Mouse (Mus musculus): ENCODE measurements at regions not wholly inside any gene's neighbourhood (a gene's known extent, or its start where the extent isn't known, plus 50 kb on each side); places are given as distances from the start of the nearest gene placed in this dataset.
A peak's percentile ranks its signal among the peaks of the same experiment; 100 is the strongest.

- Histone ChIP-seq H3K9ac (no peak overlapping the region), H3K27ac (no peak overlapping the region), H3K4me3 (no peak overlapping the region), H3K9me3 (no peaks in the 10 kb centered on the region), H3K4me2 (replicated peaks) (no peak overlapping the region), H3K36me3 (no peaks in the 10 kb centered on the region), H3K4me1 (no peaks in the 10 kb centered on the region), H3K27me3 (no peaks in the 10 kb centered on the region)
- 76% methylated on average over 4 of the region's 4 CpGs for WGBS
- no peak for ATAC-seq (ENCODE audit: insufficient number of reproducible peaks, insufficient read depth, low FRiP score, low TSS enrichment)
These were observed 82.1 kb downstream of the Tpra1 start for GRCm38 (mm10) chr6:88984170-88984569.

GRCm38 (mm10) chr6:88984863-88985262 lies 82.8 kb downstream of the Tpra1 start:
- Histone ChIP-seq H3K27ac (no peak overlapping the region), H3K27me3 (no peaks in the 10 kb centered on the region), H3K36me3 (no peaks in the 10 kb centered on the region), H3K4me2 (replicated peaks) (no peak overlapping the region), H3K4me3 (no peak overlapping the region), H3K9me3 (no peaks in the 10 kb centered on the region), H3K9ac (no peak overlapping the region), H3K4me1 (no peaks in the 10 kb centered on the region)
- WGBS: 30% methylated on average over 4 of the region's 4 CpGs
- no peak for ATAC-seq (ENCODE audit: insufficient number of reproducible peaks, insufficient read depth, low FRiP score, low TSS enrichment)

GRCm38 (mm10) chr6:88988551-88988950 lies 86.5 kb downstream of the Tpra1 start:
- Histone ChIP-seq H3K4me3 (no peak overlapping the region), H3K27me3 (no peaks in the 10 kb centered on the region), H3K36me3 (no peaks in the 10 kb centered on the region), H3K4me1 (no peaks in the 10 kb centered on the region), H3K9ac (no peak overlapping the region), H3K27ac (no peak overlapping the region), H3K9me3 (no peaks in the 10 kb centered on the region), H3K4me2 (replicated peaks) (no peak overlapping the region)
- ATAC-seq (ENCODE audit: insufficient number of reproducible peaks, insufficient read depth, low FRiP score, low TSS enrichment): no peak
- 91% methylated on average over 10 of the region's 10 CpGs for WGBS

- no peak overlapping the region for H3K9ac ChIP-seq
- H3K27ac ChIP-seq: no peak overlapping the region
- no peak for ATAC-seq (ENCODE audit: insufficient number of reproducible peaks, insufficient read depth, low FRiP score, low TSS enrichment)
- H3K9me3 ChIP-seq: no peaks in the 10 kb centered on the region
- H3K27me3 ChIP-seq: no peaks in the 10 kb centered on the region
- no peaks in the 10 kb centered on the region for H3K36me3 ChIP-seq
- no peak overlapping the region for H3K4me2 ChIP-seq (replicated peaks)
- H3K4me1 ChIP-seq: no peaks in the 10 kb centered on the region
- 55% methylated on average over 6 of the region's 6 CpGs for WGBS
- H3K4me3 ChIP-seq: no peak overlapping the region
These were observed 87.7 kb downstream of the Tpra1 start for GRCm38 (mm10) chr6:88989617-88990299.

- no peaks in the 10 kb centered on the region for H3K4me1 ChIP-seq
- no peaks in the 10 kb centered on the region for H3K27me3 ChIP-seq
- no peak overlapping the region for H3K4me3 ChIP-seq
- H3K9me3 ChIP-seq: no peaks in the 10 kb centered on the region
- H3K9ac ChIP-seq: no peak overlapping the region
- H3K4me2 ChIP-seq (replicated peaks): no peak overlapping the region
- H3K36me3 ChIP-seq: no peaks in the 10 kb centered on the region
- 17% methylated on average over 1 of the region's 1 CpGs for WGBS
- ATAC-seq (ENCODE audit: insufficient number of reproducible peaks, insufficient read depth, low FRiP score, low TSS enrichment): no peak
- no peak overlapping the region for H3K27ac ChIP-seq
These were observed 88.2 kb downstream of the Tpra1 start for GRCm38 (mm10) chr6:88990300-88990685.

GRCm38 (mm10) chr6:88995077-88995476 lies 93.0 kb downstream of the Tpra1 start:
- 83% methylated on average over 3 of the region's 3 CpGs for WGBS

GRCm38 (mm10) chr6:88998927-88999722 lies 97.1 kb downstream of the Tpra1 start:
- Histone ChIP-seq H3K4me3 (no peak overlapping the region), H3K4me2 (replicated peaks) (no peak overlapping the region), H3K36me3 (no peaks in the 10 kb centered on the region), H3K4me1 (peaks cover 11% of the 10 kb centered on the region; the same call in 1 of the 2 replicates), H3K9me3 (no peaks in the 10 kb centered on the region), H3K27me3 (no peaks in the 10 kb centered on the region), H3K27ac (no peak overlapping the region), H3K9ac (no peak overlapping the region)
- no peak for ATAC-seq (ENCODE audit: insufficient number of reproducible peaks, insufficient read depth, low FRiP score, low TSS enrichment)
- 79% methylated on average over 3 of the region's 3 CpGs for WGBS

More at GRCm38 (mm10) chr6:88995077-88995476, 93.0 kb downstream of the Tpra1 start:
- H3K27ac ChIP-seq: no peak overlapping the region
- no peak for ATAC-seq (ENCODE audit: insufficient number of reproducible peaks, insufficient read depth, low FRiP score, low TSS enrichment)
- no peaks in the 10 kb centered on the region for H3K36me3 ChIP-seq
- no peaks in the 10 kb centered on the region for H3K27me3 ChIP-seq
- H3K4me1 ChIP-seq: no peaks in the 10 kb centered on the region
- H3K9ac ChIP-seq: no peak overlapping the region
- no peaks in the 10 kb centered on the region for H3K9me3 ChIP-seq
- H3K4me2 ChIP-seq (replicated peaks): no peak overlapping the region
- H3K4me3 ChIP-seq: no peak overlapping the region

GRCm38 (mm10) chr6:89000359-89000758 lies 98.3 kb downstream of the Tpra1 start:
- H3K27me3 ChIP-seq: no peaks in the 10 kb centered on the region
- 36% methylated on average over 14 of the region's 14 CpGs for WGBS

GRCm38 (mm10) chr6:89003197-89003923 lies 101.3 kb downstream of the Tpra1 start:
- Histone ChIP-seq H3K9me3 (no peaks in the 10 kb centered on the region), H3K27me3 (no peaks in the 10 kb centered on the region), H3K4me1 (peaks cover 18% of the 10 kb centered on the region), H3K36me3 (no peaks in the 10 kb centered on the region), H3K4me2 (replicated peaks) (no peak overlapping the region), H3K4me3 (no peak overlapping the region), H3K27ac (0 out of 2 replicates have a peak overlapping the region, but pooled peaks have one; percentile 23), H3K9ac (no peak overlapping the region)
- peak; percentile 67; the same call in 1 of the 2 replicates for ATAC-seq (ENCODE audit: insufficient number of reproducible peaks, insufficient read depth, low FRiP score, low TSS enrichment)
- 31% methylated on average over 6 of the region's 6 CpGs for WGBS

More at GRCm38 (mm10) chr6:89000359-89000758, 98.3 kb downstream of the Tpra1 start:
- H3K36me3 ChIP-seq: no peaks in the 10 kb centered on the region
- no peak overlapping the region for H3K9ac ChIP-seq
- no peaks in the 10 kb centered on the region for H3K9me3 ChIP-seq
- peaks cover 11% of the 10 kb centered on the region; the same call in 1 of the 2 replicates for H3K4me1 ChIP-seq
- H3K27ac ChIP-seq: no peak overlapping the region
- no peak overlapping the region for H3K4me2 ChIP-seq (replicated peaks)
- ATAC-seq (ENCODE audit: insufficient number of reproducible peaks, insufficient read depth, low FRiP score, low TSS enrichment): no peak
- no peak overlapping the region for H3K4me3 ChIP-seq

- Histone ChIP-seq H3K9me3 (no peaks in the 10 kb centered on the region), H3K4me3 (no peak overlapping the region), H3K9ac (no peak overlapping the region), H3K27ac (no peak overlapping the region), H3K27me3 (no peaks in the 10 kb centered on the region), H3K36me3 (no peaks in the 10 kb centered on the region), H3K4me1 (peaks cover 27% of the 10 kb centered on the region), H3K4me2 (replicated peaks) (no peak overlapping the region)
- 46% methylated on average over 4 of the region's 4 CpGs for WGBS
- ATAC-seq (ENCODE audit: insufficient number of reproducible peaks, insufficient read depth, low FRiP score, low TSS enrichment): no peak
These were observed 103.0 kb downstream of the Tpra1 start for GRCm38 (mm10) chr6:89005094-89005493.

- Histone ChIP-seq H3K27me3 (0 out of 2 replicates have a peak, but pooled peaks cover 3% of the 10 kb centered on the region), H3K4me2 (replicated peaks) (peak overlapping the region; percentile 19; the same call in 1 of the 2 replicates), H3K27ac (no peak overlapping the region), H3K36me3 (no peaks in the 10 kb centered on the region), H3K9me3 (no peaks in the 10 kb centered on the region), H3K4me3 (no peak overlapping the region), H3K4me1 (peaks cover 29% of the 10 kb centered on the region), H3K9ac (no peak overlapping the region)
- 35% methylated on average over 17 of the region's 17 CpGs for WGBS
- ATAC-seq (ENCODE audit: insufficient number of reproducible peaks, insufficient read depth, low FRiP score, low TSS enrichment): 0 out of 2 replicates have a peak, but pooled peaks have one; percentile 31
These were observed 104.9 kb downstream of the Tpra1 start for GRCm38 (mm10) chr6:89006997-89007396.
